Mouse (Mus musculus) T-cell, adult 66 days (primary cell): ENCODE measurements around the gene Ranbp1. TPM values are rescaled to one million over a fixed set of nuclear protein-coding genes. Genes with fewer than 3 reads are reported as not detected.

Source experiments
- total RNA-seq, 2 experiments: library from RNA; stranded (reverse); gene quantifications; 3 replicates in 1 of 2; 4 replicates in 1 of 2; pipeline ENCODE4 v1.2.4; 2023

Gene Ranbp1
- 100 to 1,000 TPM in 1 of 2 experiments, 10 to 100 TPM in 1; 97.6 to 107 TPM for total RNA-seq

DNA sequence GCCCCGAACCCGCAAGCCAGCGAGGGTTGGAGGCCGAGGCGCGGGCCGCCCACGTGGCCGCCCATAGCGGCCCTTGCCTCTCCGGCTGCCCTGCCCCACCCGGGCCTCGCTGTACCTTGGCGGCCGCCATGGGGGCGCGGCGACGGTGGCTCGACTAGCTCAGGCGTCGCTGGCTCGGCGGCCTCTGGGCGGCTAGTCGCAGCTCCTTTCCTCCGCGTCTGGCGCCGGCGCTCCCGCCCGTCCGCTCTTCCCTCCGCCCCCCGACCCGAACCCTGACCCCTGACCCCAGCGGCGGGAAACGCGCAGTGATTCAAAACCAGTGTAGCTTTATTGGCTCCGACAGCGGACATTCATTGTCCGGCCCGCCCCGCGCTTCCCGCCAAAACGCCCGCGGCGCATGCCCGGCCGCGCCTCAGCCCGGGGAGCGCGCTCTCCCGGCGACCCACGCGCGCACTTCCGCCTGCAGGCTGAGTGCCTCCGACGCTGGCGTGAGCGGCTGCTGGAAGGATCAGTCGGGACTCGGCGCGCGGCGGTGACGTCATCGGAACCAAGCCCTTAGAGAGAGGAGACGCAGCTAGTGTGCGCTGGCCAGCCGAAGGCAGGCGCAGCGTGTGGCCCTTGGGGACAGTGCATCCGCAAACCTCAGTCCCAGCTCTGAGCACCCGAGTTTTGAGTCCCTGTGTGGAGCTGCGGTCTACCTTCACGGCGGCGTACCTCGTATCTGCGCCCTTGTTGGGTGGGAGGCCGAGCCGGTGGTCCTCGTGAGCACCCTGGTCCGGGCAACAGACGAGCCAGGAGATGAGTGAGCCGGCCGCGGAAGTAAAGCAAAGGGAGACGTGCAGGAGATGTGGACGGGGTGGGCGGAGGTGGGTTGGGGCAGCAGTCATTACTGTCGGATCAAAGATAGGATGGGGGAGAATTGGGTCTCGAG lies at the start of gene Ranbp1, which contains the start of gene Trmt2a:
Ranbp1 (minus strand) TSS at position 300 of the 931 bp plus-strand sequence.
Trmt2a (plus strand) TSS at position 247 of the 931 bp plus-strand sequence.

DNA sequence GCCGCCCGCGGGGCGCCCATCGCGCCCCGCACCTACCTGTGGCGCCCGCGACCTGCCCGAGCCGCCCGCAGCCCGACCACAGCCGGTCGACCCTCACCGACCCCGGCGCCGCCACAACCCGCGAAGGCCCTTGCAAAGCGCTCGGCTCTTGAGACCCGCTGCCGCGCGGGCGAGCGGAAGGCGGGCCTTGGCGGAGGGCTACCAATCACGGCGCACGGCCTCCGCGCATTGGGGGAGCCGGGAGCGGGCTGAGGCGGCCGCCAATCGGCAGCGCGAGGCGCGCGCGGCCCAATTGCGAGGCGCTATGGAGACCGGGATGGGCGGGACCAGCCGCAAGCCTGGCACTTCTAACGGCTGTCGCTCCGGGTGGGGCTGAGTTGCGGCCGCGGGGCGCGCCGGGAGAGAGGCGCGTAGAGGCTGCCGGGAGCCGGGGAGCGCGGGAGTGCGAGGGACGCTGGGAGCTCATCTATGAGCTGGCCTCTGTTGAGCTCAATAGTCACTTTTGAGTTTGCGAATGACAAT lies 40.6 kb upstream of the Ranbp1 start, which contains the start of gene Dgcr8:
Dgcr8 (minus strand) TSS at position 180 of the 522 bp plus-strand sequence.

DNA sequence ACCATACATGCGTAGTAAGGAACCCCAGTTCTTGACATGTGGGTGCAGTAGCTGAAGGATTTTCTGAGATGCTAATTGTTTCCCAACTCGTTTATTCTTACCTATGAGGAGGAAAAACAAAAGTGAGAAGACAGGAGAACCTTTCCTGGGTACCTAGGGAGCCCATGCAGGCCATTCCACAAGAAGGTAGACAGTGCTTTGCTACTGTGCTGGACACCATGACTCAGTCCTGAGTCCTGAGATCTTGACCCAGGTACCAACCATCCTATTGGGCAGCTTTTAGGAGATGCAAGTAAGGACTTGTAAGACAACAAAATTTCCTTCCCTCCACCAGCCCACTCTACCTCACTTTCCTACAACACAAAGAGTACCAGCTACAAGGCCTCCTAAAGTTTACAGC lies 9.7 kb upstream of the Ranbp1 start, which contains the start of gene Gm49776:
Gm49776 (minus strand) TSS at position 101 of the 400 bp plus-strand sequence.

DNA sequence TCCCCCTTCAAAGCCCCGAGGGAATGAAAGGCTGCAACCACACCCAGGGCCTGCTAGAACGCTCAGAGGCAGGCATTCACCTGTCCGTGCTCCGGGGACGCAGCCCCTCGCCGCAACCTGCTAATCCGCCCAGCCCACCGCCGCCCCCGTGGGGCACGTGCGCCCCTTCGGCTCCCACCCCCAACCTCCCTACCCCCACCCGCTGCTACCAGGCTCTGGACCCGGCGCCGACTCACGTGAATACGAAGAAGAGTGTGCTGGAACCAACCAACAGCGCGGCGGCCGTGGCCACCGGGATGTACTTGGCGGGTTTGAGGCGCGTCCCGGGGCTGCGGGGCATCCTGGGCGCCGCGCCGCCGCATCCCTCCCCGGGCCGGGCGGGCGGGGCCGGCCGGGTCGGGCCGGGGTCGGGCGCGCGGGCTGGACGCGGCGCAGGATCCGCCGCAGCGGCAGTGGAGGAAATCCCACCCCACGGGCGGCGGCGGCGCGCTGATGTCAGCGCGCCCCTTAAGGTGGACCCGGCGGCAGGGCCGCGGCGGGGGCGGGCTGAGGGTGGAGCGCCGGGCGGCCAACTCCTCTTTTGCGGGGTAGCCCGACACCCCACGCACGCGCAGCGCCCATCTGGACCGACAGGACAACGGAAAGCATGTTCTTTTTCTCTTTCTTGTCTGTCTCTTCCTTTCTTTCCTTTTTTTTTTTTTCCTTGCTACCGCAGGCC lies 13.7 kb downstream of the Ranbp1 start, which contains the start of gene Zdhhc8:
Zdhhc8 (minus strand) TSS at position 466 of the 718 bp plus-strand sequence.

DNA sequence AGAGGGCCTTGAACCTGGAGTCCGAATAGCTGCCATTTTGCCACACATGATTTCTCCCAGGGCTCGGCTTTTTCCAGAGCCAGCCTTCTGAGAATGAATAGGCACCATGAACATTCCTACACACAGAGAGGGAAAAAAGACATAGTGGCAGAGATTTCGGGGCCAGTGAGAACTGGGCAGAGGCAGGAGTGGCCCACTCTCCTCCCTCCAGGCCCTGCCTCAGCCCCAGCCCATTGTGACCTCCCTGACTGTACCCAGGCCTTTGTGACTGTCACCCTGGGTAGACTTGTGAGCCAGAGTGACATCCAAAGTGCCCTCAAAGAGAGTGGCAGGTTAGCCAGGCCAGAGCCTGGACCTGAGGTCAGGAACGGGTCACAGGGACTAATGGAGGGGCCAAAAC lies 31.0 kb downstream of the Ranbp1 start, which contains the start of gene Ccdc188:
Ccdc188 (plus strand) TSS at position 301 of the 400 bp plus-strand sequence.

Other genes starting within 250 kb of the Ranbp1 start
- gene Dgcr6, start 195.9 kb downstream of the Ranbp1 start, total RNA-seq: 10 to 100 TPM in 1 of 2 experiments, 1 to 10 TPM in 1; 7.5 to 10.2 TPM
- 1 to 10 TPM; 4.9 to 6.8 TPM for gene Prodh, start 158.5 kb downstream of the Ranbp1 start, total RNA-seq
- not detected for gene Rtn4r, start 121.1 kb downstream of the Ranbp1 start, total RNA-seq
- not detected for gene Ccdc188, start 30.9 kb downstream of the Ranbp1 start, total RNA-seq
- 10 to 100 TPM; 32.9 to 39.7 TPM for gene Zdhhc8, start 13.6 kb downstream of the Ranbp1 start, total RNA-seq
- 10 to 100 TPM; 76.2 to 88.4 TPM for gene Trmt2a, start 53 bp downstream of the Ranbp1 start, total RNA-seq
- gene Gm49776, start 9.6 kb upstream of the Ranbp1 start, total RNA-seq: not detected
- 10 to 100 TPM; 53.5 to 60.6 TPM for gene Dgcr8, start 40.5 kb upstream of the Ranbp1 start, total RNA-seq
- 10 to 100 TPM; 46.6 to 57.9 TPM for gene Tango2, start 99.4 kb upstream of the Ranbp1 start, total RNA-seq
- 1 to 10 TPM; 4.9 TPM for gene Arvcf, start 99.5 kb upstream of the Ranbp1 start, total RNA-seq
- gene Txnrd2, start 177.7 kb upstream of the Ranbp1 start, total RNA-seq: 10 to 100 TPM; 17.8 to 19.8 TPM
- gene Comt, start 178.1 kb upstream of the Ranbp1 start, total RNA-seq: 10 to 100 TPM; 13.4 to 18.8 TPM
- gene Gnb1l, start 250.0 kb upstream of the Ranbp1 start, total RNA-seq: 10 to 100 TPM; 11.5 to 14.6 TPM